Mouse (Mus musculus) thymus, adult 2 months (tissue): ENCODE data around the gene Mier3. TPM values are rescaled to one million over a fixed set of nuclear protein-coding genes. Genes with fewer than 3 reads are reported as not detected.

Experiments used
- DNase-seq: peaks from one replicate; pipeline ENCODE4 v3.0.0; 2021
- H3K27ac ChIP-seq: fragments of 200-500 bp; 2 replicates; pipeline ENCODE4 v1.5.1; 2012; ENCODE audit warnings: low read length, control low read depth; ENCODE audit not compliant: control insufficient read depth, insufficient read depth
- H3K27me3 ChIP-seq: fragments of 200-500 bp; 2 replicates; pipeline ENCODE4 v1.6.1; 2012; ENCODE audit warnings: mild to moderate bottlenecking, low read length, moderate library complexity, mixed read lengths; ENCODE audit not compliant: control insufficient read depth, insufficient read depth
- H3K36me3 ChIP-seq: fragments of 200-500 bp; 2 replicates; pipeline ENCODE4 v1.6.1; 2012; ENCODE audit warnings: mild to moderate bottlenecking, low read length, moderate library complexity; ENCODE audit not compliant: control insufficient read depth, insufficient read depth
- H3K4me1 ChIP-seq: fragments of 200-500 bp; replicated peaks from 2 replicates; pipeline ENCODE4 v1.6.1; 2012; ENCODE audit warnings: low read length; ENCODE audit not compliant: control insufficient read depth, insufficient read depth
- H3K4me3 ChIP-seq: fragments of 200-500 bp; 2 replicates; pipeline ENCODE4 v1.5.1; 2012; ENCODE audit warnings: mild to moderate bottlenecking, low read length, control low read depth, moderate library complexity; ENCODE audit not compliant: control insufficient read depth, insufficient read depth
- CTCF ChIP-seq: fragments of 200-500 bp; IDR thresholded peaks from 2 replicates; pipeline ENCODE4 v1.5.1; 2012; ENCODE audit warnings: mild to moderate bottlenecking, control low read depth, low read length, moderate library complexity, borderline replicate concordance; ENCODE audit not compliant: control insufficient read depth, poor library complexity, insufficient read depth; ENCODE audit errors: extremely low read depth
- POLR2A ChIP-seq: fragments of 200-500 bp; IDR thresholded peaks from 2 replicates; pipeline ENCODE4 v1.6.1; 2012; ENCODE audit warnings: mild to moderate bottlenecking, low read length, control low read depth, moderate library complexity; ENCODE audit not compliant: control insufficient read depth, poor library complexity, insufficient read depth; ENCODE audit errors: extremely low read depth
- WGBS: fragments of 180-500 bp; shearing (Covaris S2); methylation state at CpG from one replicate; pipeline ENCODE4 v1.1.7; 2018; 5-methylcytosine and 5-hydroxymethylcytosine counted together
- polyA plus RNA-seq: library from polyadenylated mRNA; depleted of rRNA; stranded (reverse); fragments of >200 nt; gene quantifications from 2 replicates; pipeline ENCODE4 v1.2.3, GENCODE M21; 2012

Gene Mier3
- polyA plus RNA-seq, 1 experiment: 7.3 TPM

DNA sequence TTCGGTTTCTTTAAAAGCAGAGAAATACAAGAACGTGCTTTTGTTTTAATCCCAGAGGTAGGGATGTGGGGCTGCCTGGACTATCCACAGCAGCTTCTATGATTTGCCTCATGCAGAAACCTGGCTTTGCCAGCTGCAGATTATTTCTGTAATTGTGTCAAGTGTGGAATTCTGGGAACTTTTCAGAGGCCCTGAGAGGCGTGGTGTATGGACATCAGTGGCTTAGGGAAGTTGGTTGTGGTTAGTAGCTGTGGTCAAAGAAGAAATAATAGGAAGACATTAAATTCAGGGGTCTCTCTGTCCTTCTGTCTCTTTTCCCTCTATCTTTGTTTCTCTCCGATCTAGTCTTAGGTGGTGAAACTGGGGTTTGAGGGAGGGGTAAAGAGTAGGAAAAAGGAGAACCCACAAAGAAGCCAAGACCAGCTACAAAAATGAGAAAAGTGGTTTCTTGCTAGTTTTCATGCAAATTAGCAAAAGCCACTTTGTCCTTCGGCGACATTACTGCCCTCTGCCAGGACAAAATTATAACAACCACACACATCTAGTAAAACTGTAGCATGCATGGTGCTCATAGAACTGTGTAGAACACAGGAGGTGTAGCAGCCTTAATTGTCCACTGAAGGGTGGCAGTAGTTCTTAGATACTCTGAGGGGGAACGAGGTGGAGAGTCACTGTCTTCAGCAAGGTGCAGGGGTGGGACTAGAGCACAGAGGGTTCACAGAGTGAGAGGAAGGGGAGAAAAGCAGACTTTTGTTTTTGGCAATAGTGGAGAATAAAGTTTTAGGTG is 60.6 kb downstream of the Mier3 start:
- DNase-seq: no peak
- Histone ChIP-seq H3K36me3 (no peaks in the 10 kb centered on the region), H3K4me1 (peaks cover 3% of the 10 kb centered on the region; the same call in 1 of the 2 replicates), H3K27ac (no peak overlapping the region), H3K4me3 (no peak overlapping the region), H3K27me3 (no peaks in the 10 kb centered on the region)
- 48% methylated on average over 7 of the region's 7 CpGs for WGBS
- TF ChIP-seq CTCF (no peak), POLR2A (no peak)

DNA sequence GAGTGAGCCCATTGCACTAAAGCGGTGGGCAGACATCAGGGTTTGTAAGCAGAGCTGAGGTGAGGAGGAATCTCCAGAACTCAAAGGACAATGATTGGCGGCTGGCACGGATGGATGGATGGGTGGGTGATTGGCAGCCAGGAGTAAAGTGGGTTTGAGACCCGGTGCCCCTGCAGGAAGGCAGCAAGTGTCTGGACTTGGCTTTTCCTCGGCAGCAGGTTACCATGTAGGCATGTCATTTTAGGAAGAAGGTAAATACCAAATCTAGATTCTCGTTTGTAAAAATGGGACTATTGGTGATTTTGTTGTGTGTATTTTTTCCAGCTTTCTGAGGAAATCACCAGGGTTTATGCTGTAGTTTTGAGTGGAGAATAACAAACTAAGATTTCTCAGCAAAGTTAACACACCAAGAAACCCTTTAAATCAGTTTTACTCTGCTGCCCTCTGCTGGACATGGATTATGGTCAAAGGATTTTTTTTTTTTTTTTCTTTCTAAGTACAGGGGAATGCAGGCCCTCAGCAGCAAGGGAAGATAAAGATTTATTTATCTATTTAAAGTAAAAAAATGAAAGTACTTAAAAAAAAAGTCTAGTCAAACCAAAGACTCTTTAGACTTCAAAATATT is 61.3 kb downstream of the Mier3 start:
- Histone ChIP-seq H3K4me1 (peaks cover 3% of the 10 kb centered on the region; the same call in 1 of the 2 replicates), H3K27me3 (no peaks in the 10 kb centered on the region), H3K36me3 (peaks cover 4% of the 10 kb centered on the region; the same call in 1 of the 2 replicates), H3K4me3 (no peak overlapping the region), H3K27ac (no peak overlapping the region)
- 69% methylated on average over 6 of the region's 6 CpGs for WGBS
- no peak for TF ChIP-seq CTCF
- no peak for TF ChIP-seq POLR2A
- DNase-seq: peak; percentile 61

DNA sequence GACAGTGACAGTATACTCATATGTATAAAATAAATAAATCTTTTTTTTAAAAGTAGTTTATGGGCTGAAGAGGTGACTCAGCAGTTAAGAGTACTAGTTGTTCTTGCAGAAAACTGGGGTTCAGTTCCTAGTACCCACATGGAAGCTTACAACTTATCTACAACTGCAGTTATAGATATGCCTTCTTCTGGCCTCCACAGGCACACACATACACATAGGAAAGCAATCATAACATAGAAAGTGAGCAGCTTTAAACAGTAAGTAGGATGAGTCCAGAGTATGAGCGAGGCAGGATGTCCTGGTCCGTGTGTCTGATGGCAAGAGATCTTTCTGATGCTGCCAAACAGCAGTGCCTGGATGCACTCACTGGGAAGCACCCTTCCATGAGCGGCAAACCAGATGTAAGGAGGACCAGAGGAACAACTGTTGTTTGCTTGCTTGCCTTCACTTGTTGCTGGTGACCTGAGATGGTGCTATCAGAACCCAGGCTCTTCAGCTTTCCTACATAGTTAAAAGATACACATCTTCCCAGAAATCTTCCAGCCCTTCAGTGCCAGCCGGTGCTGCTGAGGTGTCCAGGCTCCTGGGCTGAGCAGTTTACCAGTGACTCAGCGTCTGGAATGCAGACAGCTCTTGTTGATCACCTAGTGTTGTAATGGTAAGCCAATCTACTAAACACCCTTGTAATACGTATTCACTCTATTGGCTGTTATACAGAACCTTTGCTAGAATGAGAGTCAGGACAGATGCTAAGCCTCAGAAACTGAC is 63.6 kb downstream of the Mier3 start:
- Histone ChIP-seq H3K27me3 (no peaks in the 10 kb centered on the region), H3K4me3 (no peak overlapping the region), H3K4me1 (peaks cover 3% of the 10 kb centered on the region; the same call in 1 of the 2 replicates), H3K27ac (no peak overlapping the region), H3K36me3 (peaks cover 22% of the 10 kb centered on the region)
- 93% methylated on average over 6 of the region's 6 CpGs for WGBS
- TF ChIP-seq POLR2A (no peak), CTCF (no peak)
- no peak for DNase-seq

- DNase-seq: no peak
- no peaks in the 10 kb centered on the region for H3K27me3 ChIP-seq
- H3K27ac ChIP-seq: no peak overlapping the region
- no peak for TF ChIP-seq POLR2A
- H3K36me3 ChIP-seq: peaks cover 29% of the 10 kb centered on the region
- WGBS: 68% methylated on average over 7 of the region's 7 CpGs
- no peak overlapping the region for H3K4me3 ChIP-seq
- H3K4me1 ChIP-seq: peaks cover 3% of the 10 kb centered on the region; the same call in 1 of the 2 replicates
These were observed 64.4 kb downstream of the Mier3 start for GRCm38 (mm10) chr13:111745216-111745615.

DNA sequence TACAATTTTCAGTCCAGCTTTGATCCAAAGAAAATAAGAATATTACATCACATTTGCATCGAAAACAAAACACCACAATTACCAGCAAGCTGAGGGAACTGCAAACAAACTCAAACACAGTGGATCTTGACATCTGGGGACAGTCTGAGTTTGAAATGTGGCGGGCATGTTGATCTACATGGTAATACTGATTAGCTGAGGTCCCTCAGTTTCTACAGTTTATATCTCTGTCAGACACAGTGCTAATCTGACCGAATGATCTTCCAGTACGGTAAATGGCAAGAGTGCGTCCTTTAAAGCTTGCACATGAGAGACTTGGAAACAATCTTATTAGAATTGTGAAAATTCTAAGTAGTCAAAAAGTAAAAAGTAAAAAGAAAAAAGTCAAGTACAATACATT is 66.1 kb downstream of the Mier3 start:
- no peak for DNase-seq
- Histone ChIP-seq H3K4me1 (peaks cover 3% of the 10 kb centered on the region; the same call in 1 of the 2 replicates), H3K36me3 (peaks cover 45% of the 10 kb centered on the region), H3K4me3 (no peak overlapping the region), H3K27me3 (no peaks in the 10 kb centered on the region), H3K27ac (no peak overlapping the region)
- WGBS: 99% methylated on average over 5 of the region's 5 CpGs
- no peak for TF ChIP-seq CTCF
- no peak for TF ChIP-seq POLR2A

DNA sequence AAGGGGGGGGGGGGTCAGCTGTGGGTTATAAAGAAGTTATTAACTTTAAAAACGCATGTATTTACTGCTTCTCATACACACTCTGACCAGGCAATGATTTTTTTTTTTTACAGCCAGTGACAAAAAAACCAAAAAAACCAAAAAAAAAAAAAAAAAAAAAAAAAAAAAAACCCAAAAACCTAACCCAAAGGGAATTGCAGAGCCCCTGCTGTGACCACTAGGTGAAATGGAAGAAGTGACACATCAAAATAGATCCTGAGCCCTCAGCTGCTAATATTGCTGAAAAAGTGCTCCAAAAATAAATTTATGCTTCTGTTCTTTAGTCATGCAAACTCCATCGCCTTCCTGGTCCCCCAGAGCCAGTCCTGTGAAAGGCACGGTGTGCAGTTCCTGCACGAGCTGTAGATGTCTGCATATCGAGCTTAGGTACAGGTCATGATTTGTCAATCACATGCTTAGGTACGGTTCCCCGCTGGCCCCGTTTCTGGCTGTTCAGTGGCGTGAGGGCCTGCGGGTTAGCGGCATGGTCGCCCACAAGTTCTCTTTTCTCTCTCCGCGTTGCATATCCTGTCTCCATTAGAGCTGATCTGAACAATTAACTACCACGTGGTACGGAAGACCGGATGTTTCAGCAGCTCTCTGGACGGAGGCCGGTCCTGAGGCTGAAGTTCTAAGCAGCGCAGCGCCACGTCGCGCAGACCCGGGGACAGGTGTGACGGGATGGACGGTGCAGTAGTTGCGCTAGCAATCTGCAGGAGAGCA is 67.7 kb downstream of the Mier3 start:
- peaks cover 60% of the 10 kb centered on the region for H3K36me3 ChIP-seq
- peaks cover 3% of the 10 kb centered on the region; the same call in 1 of the 2 replicates for H3K4me1 ChIP-seq
- H3K4me3 ChIP-seq: no peak overlapping the region
- no peaks in the 10 kb centered on the region for H3K27me3 ChIP-seq
- H3K27ac ChIP-seq: no peak overlapping the region
- DNase-seq: no peak
- 96% methylated on average over 28 of the region's 28 CpGs for WGBS
- no peak for TF ChIP-seq POLR2A
- no peak for TF ChIP-seq CTCF
